Mouse (Mus musculus) forebrain, embryonic 16.5 days (tissue): ENCODE measurements around the gene Pnpla7. TPM values are rescaled to one million over a fixed set of nuclear protein-coding genes. Genes with fewer than 3 reads are reported as not detected.

Experiments
- ATAC-seq: fragments of 200-750 bp; cut with Nextera tagmentation; 2 replicates; pipeline ENCODE4 v1.8.0; 2017; ENCODE audit warnings: mild to moderate bottlenecking, moderate library complexity
- H3K27ac ChIP-seq: fragments of 300-500 bp; sonication (generic); 2 replicates; pipeline ENCODE4 v1.5.1; 2014; ENCODE audit warnings: low read length, control low read depth
- H3K27me3 ChIP-seq: fragments of 300-500 bp; sonication (generic); replicated peaks from 2 replicates; pipeline ENCODE4 v1.6.1; 2014; ENCODE audit warnings: low read length; ENCODE audit not compliant: control insufficient read depth, insufficient read depth
- H3K36me3 ChIP-seq: fragments of 300-500 bp; sonication (generic); 2 replicates; pipeline ENCODE4 v1.6.1; 2014; ENCODE audit not compliant: control insufficient read depth, insufficient read depth
- H3K4me1 ChIP-seq: fragments of 300-500 bp; sonication (generic); replicated peaks from 2 replicates; pipeline ENCODE4 v1.6.1; 2014; ENCODE audit warnings: low read length; ENCODE audit not compliant: control insufficient read depth, insufficient read depth
- H3K4me2 ChIP-seq: fragments of 300-500 bp; sonication (generic); 2 replicates; pipeline ENCODE4 v1.6.1; 2014; ENCODE audit warnings: mild to moderate bottlenecking, low read length, control low read depth
- H3K4me3 ChIP-seq: fragments of 300-500 bp; sonication (generic); replicated peaks from 2 replicates; pipeline ENCODE4 v1.5.1; 2014; ENCODE audit warnings: mild to moderate bottlenecking, low read length, control low read depth
- H3K9ac ChIP-seq: fragments of 300-500 bp; sonication (generic); replicated peaks from 2 replicates; pipeline ENCODE4 v1.6.1; 2014; ENCODE audit warnings: low read depth, low read length, control low read depth
- H3K9me3 ChIP-seq: fragments of 300-500 bp; sonication (generic); 2 replicates; pipeline ENCODE4 v1.6.1; 2016; ENCODE audit warnings: low read length; ENCODE audit not compliant: control insufficient read depth
- WGBS: fragments of 180-500 bp; shearing (Covaris S2); extraction: QIAGEN DNeasy Blood & Tissue Kit; methylation state at CpG from one replicate; pipeline ENCODE4 v1.1.7; 2014; 5-methylcytosine and 5-hydroxymethylcytosine counted together
- polyA plus RNA-seq: library from polyadenylated mRNA; unstranded; fragments of >200 nt; fragmentation: Nextera tagmentation; extraction: Ambion mirVana; gene quantifications from 2 replicates; pipeline ENCODE4 v1.2.1, GENCODE M21; 2015

The Pnpla7 gene
- polyA plus RNA-seq, 1 experiment from 2014 or later, result 4.5 TPM

GRCm38 (mm10) chr2:25055409-25056155, 79.7 kb downstream of the Pnpla7 start:
- 73% methylated on average over 20 of the region's 21 CpGs for WGBS
- ATAC-seq, result no peak; the same call in 1 of the 2 replicates
- no peaks in the 10 kb centered on the region for H3K27me3 ChIP-seq
- H3K4me1 ChIP-seq, result peaks cover 17% of the 10 kb centered on the region
- H3K9ac ChIP-seq, result peak overlapping the region; percentile 82
- peaks cover 7% of the 10 kb centered on the region for H3K36me3 ChIP-seq
- H3K4me2 ChIP-seq, result peak overlapping the region; percentile 93
- H3K27ac ChIP-seq, result peak overlapping the region; percentile 76; the same call in 1 of the 2 replicates
- peak overlapping the region; percentile 79 for H3K4me3 ChIP-seq
- H3K9me3 ChIP-seq, result no peaks in the 10 kb centered on the region

DNA sequence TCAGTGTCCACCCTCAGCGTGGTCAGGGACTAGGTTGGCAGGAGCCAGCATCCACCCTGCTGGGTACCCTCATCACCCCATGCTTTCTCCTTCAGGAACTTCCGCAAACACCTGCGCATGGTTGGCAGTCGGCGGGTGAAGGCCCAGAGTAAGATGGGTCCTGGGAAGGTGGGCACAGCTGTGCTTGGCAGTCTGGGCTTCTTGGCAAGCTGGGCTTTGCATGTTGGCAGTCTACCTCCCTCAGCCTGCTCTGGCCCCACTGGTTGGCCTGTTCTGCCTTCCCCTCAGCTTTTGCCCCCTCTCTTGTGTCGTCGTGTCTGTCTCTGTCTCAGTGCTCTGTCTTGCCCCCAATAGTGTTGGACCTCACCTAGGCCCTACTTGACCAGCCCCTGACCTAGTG, 83.1 kb downstream of the Pnpla7 start:
- Histone ChIP-seq H3K4me3 (no peak overlapping the region), H3K9me3 (no peaks in the 10 kb centered on the region), H3K4me1 (peaks cover 17% of the 10 kb centered on the region), H3K36me3 (peaks cover 18% of the 10 kb centered on the region), H3K9ac (no peak overlapping the region), H3K27ac (no peak overlapping the region), H3K27me3 (no peaks in the 10 kb centered on the region), H3K4me2 (no peak overlapping the region)
- ATAC-seq, result no peak
- WGBS, result 78% methylated on average over 7 of the region's 7 CpGs

GRCm38 (mm10) chr2:25063523-25063922, 87.7 kb downstream of the Pnpla7 start:
- ATAC-seq, result no peak
- H3K27ac ChIP-seq, result no peak overlapping the region
- peaks cover 17% of the 10 kb centered on the region for H3K36me3 ChIP-seq
- H3K4me2 ChIP-seq, result no peak overlapping the region
- no peak overlapping the region for H3K4me3 ChIP-seq
- WGBS, result 95% methylated on average over 5 of the region's 5 CpGs
- H3K9ac ChIP-seq, result no peak overlapping the region
- H3K27me3 ChIP-seq, result no peaks in the 10 kb centered on the region
- no peaks in the 10 kb centered on the region for H3K4me1 ChIP-seq
- H3K9me3 ChIP-seq, result no peaks in the 10 kb centered on the region

GRCm38 (mm10) chr2:25064285-25064684, 88.5 kb downstream of the Pnpla7 start:
- H3K9ac ChIP-seq, result no peak overlapping the region
- H3K9me3 ChIP-seq, result no peaks in the 10 kb centered on the region
- H3K27me3 ChIP-seq, result no peaks in the 10 kb centered on the region
- no peak for ATAC-seq
- 96% methylated on average over 1 of the region's 1 CpGs for WGBS
- no peak overlapping the region for H3K4me3 ChIP-seq
- H3K4me1 ChIP-seq, result no peaks in the 10 kb centered on the region
- no peak overlapping the region for H3K27ac ChIP-seq
- H3K4me2 ChIP-seq, result no peak overlapping the region
- H3K36me3 ChIP-seq, result peaks cover 15% of the 10 kb centered on the region

- Histone ChIP-seq H3K27me3 (no peaks in the 10 kb centered on the region), H3K4me3 (no peak overlapping the region), H3K36me3 (peaks cover 11% of the 10 kb centered on the region; the same call in 1 of the 2 replicates), H3K9ac (no peak overlapping the region), H3K9me3 (no peaks in the 10 kb centered on the region), H3K4me1 (no peaks in the 10 kb centered on the region), H3K27ac (no peak overlapping the region), H3K4me2 (no peak overlapping the region)
- ATAC-seq, result no peak
These were observed 89.7 kb downstream of the Pnpla7 start for GRCm38 (mm10) chr2:25065537-25065936.

DNA sequence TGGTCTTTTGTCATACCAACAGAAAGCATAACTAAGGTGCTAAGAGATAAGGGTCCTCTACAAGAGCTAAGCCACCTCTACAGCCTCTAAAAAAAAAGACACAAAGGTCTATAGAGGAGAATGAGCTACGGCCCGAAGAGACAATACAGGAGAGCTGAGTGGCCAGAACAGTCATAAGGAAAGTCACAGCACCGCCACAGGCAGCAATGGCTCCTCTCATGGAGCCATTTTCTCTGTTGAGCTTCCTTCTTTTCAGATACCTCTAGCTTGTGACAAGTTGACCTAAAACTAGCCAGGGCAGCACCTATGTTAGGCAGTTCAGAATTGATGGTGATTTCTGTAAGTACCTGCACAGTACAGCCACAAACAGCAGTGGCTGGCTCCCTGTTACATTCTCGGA, 90.7 kb downstream of the Pnpla7 start:
- ATAC-seq, result no peak
- Histone ChIP-seq H3K9me3 (no peaks in the 10 kb centered on the region), H3K4me1 (no peaks in the 10 kb centered on the region), H3K9ac (no peak overlapping the region), H3K36me3 (peaks cover 5% of the 10 kb centered on the region; the same call in 1 of the 2 replicates), H3K4me2 (no peak overlapping the region), H3K27ac (no peak overlapping the region), H3K27me3 (no peaks in the 10 kb centered on the region), H3K4me3 (no peak overlapping the region)
- 75% methylated on average over 4 of the region's 4 CpGs for WGBS

DNA sequence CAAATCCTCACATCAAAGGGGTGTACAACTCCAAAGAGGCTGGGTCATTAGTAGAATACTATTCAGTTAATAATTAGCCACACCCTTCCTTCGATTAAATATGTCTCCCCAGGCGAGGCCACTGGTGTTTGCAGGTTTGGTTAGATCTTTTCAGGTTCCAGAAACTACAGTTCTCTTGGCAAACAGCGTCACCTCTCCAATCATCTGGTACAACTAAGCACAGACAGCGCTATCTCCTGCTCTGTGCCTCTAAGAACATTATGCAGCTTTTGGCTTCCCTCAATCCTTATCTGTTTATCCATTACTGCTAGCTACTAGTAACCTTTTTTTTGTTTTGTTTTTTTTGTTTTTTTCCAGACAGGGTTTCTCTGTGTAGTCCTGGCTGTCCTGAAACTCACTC, 93.7 kb downstream of the Pnpla7 start:
- Histone ChIP-seq H3K27ac (no peak overlapping the region), H3K36me3 (no peaks in the 10 kb centered on the region), H3K4me2 (no peak overlapping the region), H3K4me3 (no peak overlapping the region), H3K27me3 (no peaks in the 10 kb centered on the region), H3K9ac (no peak overlapping the region), H3K4me1 (no peaks in the 10 kb centered on the region), H3K9me3 (no peaks in the 10 kb centered on the region)
- WGBS, result 66% methylated on average over 4 of the region's 4 CpGs
- ATAC-seq, result no peak

- H3K4me1 ChIP-seq, result no peaks in the 10 kb centered on the region
- H3K27me3 ChIP-seq, result no peaks in the 10 kb centered on the region
- 92% methylated on average over 4 of the region's 4 CpGs for WGBS
- H3K9me3 ChIP-seq, result no peaks in the 10 kb centered on the region
- H3K36me3 ChIP-seq, result no peaks in the 10 kb centered on the region
- ATAC-seq, result no peak
- no peak overlapping the region for H3K4me3 ChIP-seq
- no peak overlapping the region for H3K9ac ChIP-seq
- no peak overlapping the region for H3K27ac ChIP-seq
- no peak overlapping the region for H3K4me2 ChIP-seq
These were observed 96.6 kb downstream of the Pnpla7 start for GRCm38 (mm10) chr2:25072398-25072797.

DNA sequence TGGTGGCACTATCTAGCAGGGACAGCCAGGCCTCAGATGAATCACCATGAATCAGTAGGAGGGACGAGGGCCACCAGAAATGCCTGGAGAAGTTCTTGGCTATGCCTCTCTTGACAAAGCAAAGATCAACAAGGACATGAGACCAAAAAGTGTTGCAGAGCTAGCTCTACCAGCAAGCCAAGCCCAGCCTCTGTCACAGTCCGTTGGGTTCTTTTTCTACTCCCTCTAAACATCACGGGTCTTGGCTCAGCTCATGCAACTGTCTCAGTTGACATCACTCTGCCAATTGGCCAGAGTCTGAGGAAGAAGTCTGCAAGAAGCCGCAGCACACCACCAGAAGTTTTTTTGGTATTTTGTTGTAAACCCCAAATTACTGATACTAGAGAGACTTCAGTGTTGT, 99.7 kb downstream of the Pnpla7 start:
- H3K9ac ChIP-seq, result no peak overlapping the region
- H3K4me3 ChIP-seq, result no peak overlapping the region
- WGBS, result 67% methylated on average over 4 of the region's 4 CpGs

GRCm38 (mm10) chr2:25078967-25079366, 103.1 kb downstream of the Pnpla7 start:
- H3K36me3 ChIP-seq, result no peaks in the 10 kb centered on the region
- ATAC-seq, result no peak
- H3K27ac ChIP-seq, result no peak overlapping the region
- H3K27me3 ChIP-seq, result no peaks in the 10 kb centered on the region
- H3K4me1 ChIP-seq, result no peaks in the 10 kb centered on the region
- 88% methylated on average over 1 of the region's 1 CpGs for WGBS
- H3K4me2 ChIP-seq, result no peak overlapping the region
- no peaks in the 10 kb centered on the region for H3K9me3 ChIP-seq
- H3K4me3 ChIP-seq, result no peak overlapping the region
- H3K9ac ChIP-seq, result no peak overlapping the region

More for the DNA sequence above, 99.7 kb downstream of the Pnpla7 start:
- no peak for ATAC-seq
- H3K9me3 ChIP-seq, result no peaks in the 10 kb centered on the region
- no peak overlapping the region for H3K4me2 ChIP-seq
- no peaks in the 10 kb centered on the region for H3K27me3 ChIP-seq
- H3K4me1 ChIP-seq, result no peaks in the 10 kb centered on the region
- H3K36me3 ChIP-seq, result no peaks in the 10 kb centered on the region
- no peak overlapping the region for H3K27ac ChIP-seq
